Mouse (Mus musculus) left cerebral cortex, postnatal 4 days (tissue): ENCODE measurements at regions not wholly inside any gene's neighbourhood (a gene's known extent, or its start where the extent isn't known, plus 50 kb on each side); places are given as distances from the start of the nearest gene placed in this dataset.

Source experiments
- DNase-seq: peaks from one replicate; pipeline ENCODE4 v3.0.0-alpha.2; 2022
- intact Hi-C: fragments of 180-260 bp; cut with DNase I; formaldehyde crosslinking; loops from one replicate; pipeline ENCODE4 v1.15.1; 2025

DNA sequence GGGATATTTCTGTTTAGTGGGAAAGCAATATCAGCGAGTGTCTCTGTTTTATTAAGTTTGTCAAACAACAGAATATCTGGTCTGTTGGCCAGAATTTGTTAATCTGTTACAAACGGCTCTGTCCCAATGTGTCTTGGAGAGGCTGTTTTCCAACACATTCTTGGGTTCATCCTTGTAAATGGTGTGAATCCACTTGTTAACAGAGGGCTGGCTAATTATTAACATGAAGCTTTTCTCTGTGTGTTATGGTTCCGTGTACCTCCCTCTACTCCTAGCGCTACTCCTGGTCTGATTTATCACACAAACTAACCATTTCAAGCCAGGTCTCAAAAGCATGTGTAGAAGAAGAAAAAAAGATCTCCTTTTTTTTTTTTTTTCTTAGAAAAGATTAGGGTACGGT is 60.4 kb downstream of the Pou3f3 start:
- DNase-seq = no peak
- intact Hi-C loops = no loop called here

DNA sequence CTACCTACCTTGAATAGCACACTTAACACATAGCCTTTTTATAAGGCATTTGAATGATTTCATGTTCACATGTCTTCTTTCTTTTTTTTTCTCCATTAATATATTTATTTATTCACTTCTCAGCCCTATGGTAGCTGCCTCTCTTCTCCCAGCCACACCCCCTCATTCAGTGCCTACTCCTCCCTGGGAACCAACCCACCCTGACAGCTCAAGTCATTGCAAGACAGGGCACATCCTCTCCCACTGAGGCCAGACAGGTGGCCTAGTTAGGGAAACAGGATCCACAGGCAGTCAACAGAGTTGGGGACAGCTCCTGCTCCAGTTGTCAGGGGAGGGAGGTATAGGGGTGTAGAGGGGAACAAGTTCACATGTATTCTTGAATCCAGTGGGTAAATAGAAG is 60.9 kb downstream of the Pou3f3 start:
- intact Hi-C loops = no loop called here
- DNase-seq = no peak

DNA sequence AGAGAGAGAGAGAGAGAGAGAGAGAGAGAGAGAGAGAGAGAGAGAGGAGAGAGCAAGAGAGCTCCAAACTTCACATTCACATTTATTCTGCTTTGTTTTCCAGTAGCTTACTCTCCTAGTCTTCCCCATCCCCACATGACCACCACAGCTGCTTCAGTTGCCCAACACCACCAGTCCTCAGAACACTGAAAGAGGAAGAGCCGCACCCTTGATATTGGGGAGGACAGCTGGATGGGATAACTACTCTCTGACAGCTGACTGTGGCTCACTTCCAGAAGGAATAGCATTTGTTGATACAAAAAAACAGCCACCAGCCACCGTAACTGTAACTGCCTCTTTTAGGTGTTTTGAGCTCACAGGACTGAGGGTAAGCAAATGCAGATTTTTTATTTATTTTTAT is 67.9 kb downstream of the Pou3f3 start:
- no peak for DNase-seq

DNA sequence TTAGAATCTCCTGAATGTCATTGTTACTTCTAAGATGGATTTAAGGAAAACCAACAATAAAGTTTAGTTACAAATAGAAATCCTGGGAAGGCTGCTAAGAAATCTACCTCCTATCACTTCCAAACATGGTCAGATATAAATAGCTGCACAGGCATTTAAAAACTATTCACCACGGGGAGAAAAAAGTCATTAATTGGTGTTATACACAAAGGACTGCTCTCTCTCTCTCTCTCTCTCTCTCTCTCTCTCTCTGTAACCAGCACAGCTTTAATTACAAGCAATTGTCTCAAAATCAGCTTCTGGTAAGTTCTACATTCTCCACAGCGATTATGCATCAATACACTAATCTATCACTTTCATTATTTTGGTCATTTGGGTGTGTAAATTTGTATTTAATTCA is 68.5 kb downstream of the Pou3f3 start:
- no peak for DNase-seq
- intact Hi-C loops = no loop called here

More for the DNA sequence above, 67.9 kb downstream of the Pou3f3 start:
- intact Hi-C loops = no loop called here

DNA sequence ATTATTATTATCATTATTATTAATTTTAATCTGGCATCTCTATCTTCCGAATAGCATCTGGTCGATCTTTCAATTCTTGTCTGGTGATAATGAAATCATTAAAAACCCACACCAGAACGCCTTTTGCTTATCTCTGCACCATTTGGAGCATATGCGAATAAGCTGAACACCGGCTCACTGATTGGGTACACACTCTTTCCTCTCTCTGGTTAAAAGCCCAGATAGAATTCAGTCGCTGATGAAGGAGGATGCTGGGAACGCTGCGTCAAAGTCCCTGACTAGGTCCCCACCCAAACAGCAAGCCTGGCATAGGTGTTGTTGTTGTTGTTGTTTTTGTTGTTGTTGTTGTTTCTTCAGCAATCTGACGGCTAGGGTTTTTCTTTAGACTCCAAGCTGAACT is 74.5 kb downstream of the Pou3f3 start:
- intact Hi-C loops = loop anchor here (10.0 kb wide), 1 partner anchor 1615 kb away; no protein-coding TSS in a partner anchor

DNA sequence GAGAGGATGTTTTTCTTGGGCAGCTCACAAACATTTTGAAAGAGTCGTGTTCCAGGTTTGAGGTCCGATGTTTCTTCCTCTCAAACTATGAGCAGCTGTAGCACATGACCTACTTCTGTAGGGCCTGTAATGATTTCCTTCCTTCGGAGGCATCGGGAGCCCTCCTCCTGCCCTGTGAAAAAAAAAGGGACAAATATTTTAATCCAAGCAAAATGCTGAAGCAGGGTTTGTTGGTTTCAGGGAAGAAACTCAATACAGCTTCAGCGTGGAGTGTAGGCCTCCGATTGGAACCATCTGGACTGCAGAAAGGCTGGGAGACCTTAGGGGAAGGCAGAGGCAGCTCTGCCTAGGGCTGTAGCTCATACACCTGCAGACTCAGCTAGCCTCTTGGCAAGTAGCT is 76.4 kb downstream of the Pou3f3 start:
- no peak for DNase-seq
- intact Hi-C loops = loop anchor here (10.0 kb wide), 1 partner anchor 1617 kb away; no protein-coding TSS in a partner anchor

More for the DNA sequence above, 74.5 kb downstream of the Pou3f3 start:
- no peak for DNase-seq

DNA sequence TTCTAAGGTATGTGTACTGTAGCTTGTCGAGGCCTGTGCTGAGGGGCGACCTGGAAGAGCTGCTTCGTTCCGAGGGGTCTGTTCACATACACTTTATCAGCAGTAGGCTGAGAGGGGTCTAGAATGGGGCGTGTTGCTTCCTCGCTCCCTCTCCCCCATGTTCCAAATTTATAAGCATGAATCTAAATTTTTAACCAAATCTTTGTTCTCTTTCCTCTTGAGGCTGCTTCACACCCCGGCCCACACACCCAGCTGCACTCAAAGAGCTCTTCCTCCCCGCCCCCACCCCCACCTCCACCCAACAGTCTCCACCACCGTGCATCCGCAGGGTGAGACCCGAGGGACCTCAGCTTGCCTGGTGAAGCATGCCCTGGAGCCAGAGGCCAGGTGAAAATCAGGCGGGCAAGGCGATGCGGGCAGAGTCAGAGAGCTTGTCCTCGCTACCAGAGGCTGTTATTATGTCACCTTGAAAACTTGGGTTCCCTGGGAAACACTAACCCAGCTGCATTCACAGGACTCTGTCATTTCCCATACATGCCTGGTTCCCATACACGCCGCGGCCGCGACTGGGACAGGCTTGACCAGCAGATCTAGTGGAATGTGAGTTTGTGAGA is 77.1 kb upstream of the Mrps9 start:
- DNase-seq = no peak

DNA sequence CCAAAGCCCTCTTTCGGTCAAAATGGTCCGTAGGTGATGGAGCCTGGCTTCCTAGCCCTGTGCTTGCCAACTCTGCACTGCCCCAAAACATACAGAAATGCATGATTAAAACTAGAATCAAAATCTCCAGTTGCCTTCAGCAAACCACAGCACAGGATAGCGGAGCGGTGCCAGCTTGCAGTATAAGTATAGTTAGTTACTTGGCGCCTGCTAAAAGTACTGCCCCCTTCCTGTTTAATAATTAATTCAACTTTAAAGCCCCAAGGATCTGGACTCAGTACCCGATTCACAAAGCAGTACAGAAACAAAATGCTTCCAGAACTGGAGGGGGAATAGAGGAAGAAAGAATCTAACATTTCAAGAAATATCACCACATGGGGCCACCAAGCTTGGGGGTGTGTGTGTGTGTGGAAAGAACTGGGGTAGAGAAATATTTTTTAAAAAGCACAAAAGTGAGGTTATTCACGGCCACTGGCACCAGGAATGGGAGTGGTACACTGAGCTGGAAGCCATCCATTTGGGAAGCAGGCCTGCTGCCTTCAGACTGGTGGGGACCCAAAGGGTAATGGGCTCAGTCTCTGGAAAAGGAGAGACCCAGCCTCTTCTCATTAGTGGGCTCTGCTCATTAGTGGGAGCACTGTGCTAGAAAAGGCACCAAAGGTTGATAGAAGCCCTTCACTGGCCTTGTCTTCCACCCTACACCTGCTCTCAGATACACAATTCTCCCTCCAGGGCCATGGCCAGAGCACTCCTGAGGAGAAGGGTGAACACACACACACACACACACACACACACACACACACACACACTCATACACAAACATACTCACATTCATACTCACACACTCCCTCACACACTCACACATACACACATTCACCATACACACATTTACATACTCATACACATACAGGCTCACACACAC is 75.8 kb upstream of the Mrps9 start:
- intact Hi-C loops = loop anchor here (10.0 kb wide), 1 partner anchor 1620 kb away; no protein-coding TSS in a partner anchor
- DNase-seq = no peak

More for the DNA sequence above, 77.1 kb upstream of the Mrps9 start:
- intact Hi-C loops = loop anchor here (10.0 kb wide), 1 partner anchor 1619 kb away; no protein-coding TSS in a partner anchor

DNA sequence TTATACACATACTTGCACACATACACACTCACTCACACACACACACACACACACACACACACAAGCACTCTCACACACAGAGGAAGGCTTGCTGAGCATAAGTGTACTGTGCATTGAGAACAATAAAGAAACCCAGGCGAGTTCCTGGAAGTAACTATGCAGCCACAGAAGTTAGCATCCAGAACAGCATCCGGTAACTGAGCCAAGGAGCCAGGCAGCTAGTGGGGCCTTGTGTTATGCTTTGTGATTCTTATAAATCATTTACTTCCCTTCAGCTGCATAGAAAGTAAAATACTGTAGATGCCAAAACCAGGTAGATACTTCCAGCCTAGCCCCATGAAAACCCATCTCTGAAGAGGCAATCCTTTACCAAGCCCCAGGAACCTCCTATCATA is 75.1 kb upstream of the Mrps9 start:
- intact Hi-C loops = loop anchor here (10.0 kb wide), 1 partner anchor 1621 kb away; no protein-coding TSS in a partner anchor
- no peak for DNase-seq

DNA sequence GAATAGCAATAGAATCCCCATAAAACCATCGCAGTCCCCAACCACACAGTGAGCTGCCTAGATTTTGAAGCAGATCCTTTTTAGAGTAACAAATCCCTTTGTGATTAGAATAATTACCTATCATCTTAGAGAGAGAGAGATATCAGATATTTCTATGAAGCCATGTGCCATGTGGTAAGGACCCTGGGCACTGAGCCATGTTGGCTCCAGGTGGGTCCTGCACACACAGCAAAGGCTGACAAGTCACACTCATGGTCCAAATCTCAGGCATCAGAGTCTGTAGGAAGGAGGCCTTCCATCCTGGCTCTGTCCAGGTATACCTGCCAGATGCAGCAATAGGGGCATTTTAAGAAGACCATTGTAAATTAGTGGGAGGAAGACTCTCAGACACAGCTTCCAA is 73.6 kb upstream of the Mrps9 start:
- intact Hi-C loops = loop anchor here (10.0 kb wide), 1 partner anchor 1623 kb away; no protein-coding TSS in a partner anchor
- peak; percentile 31 for DNase-seq

DNA sequence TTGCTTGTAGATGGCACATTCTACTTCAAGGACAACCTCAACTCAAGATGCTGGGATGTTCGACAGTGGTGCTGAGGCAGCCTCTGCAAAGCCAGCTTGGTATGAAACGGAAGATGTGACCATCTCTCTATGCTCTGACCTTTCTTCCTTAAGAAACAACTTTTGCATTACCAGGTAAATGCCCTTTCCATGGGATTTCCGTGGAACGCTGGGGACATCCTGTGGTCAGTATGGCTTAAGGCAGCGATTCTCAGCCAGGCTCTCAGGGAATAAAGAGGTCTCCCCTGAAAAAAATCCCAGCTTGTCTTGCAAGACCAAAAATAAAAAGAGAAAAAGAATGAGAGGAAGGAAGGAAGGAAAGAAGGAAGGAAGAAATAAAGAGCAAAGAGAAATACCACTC is 71.3 kb upstream of the Mrps9 start:
- peak; percentile 66 for DNase-seq
- intact Hi-C loops = loop anchor here (10.0 kb wide), 1 partner anchor 1625 kb away; no protein-coding TSS in a partner anchor

DNA sequence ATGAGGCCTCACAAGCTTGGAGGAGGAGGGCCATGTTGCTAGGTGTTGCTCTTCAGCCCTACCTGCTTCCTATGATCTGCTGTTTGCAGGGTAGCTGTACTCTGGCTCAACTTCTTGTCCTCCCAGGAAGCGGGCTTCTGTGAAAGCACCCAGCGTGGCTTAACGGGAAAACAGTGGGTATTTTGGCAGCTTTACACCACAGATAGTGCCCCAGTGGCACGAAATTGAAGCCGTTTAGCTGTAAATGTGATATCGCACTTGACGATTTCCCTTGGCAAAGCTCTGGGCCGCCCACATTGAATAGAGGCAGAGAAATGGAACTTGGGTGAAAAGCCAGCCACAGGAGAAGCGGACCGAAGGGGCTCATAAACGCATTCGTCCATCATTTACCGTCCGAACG is 70.8 kb upstream of the Mrps9 start:
- intact Hi-C loops = no loop called here
- DNase-seq = no peak

DNA sequence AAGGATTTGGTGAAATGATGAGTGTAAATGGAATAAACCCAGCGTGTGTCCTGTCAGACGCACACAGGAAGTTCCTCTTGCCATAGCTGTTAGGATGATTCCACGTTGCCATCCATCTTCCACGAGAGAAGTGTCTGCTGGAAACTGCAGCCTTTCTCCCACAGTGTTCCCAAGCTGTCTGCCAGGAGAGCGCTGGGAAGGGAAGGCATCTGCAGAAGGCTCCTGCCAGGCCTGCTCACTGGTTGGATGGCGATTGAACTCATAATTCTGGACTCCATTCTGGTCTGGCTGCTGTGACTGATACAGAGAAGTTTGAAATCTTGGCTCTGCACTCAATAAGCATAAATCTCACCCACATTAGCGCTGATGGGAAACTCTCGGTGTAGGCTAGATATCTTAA is 69.5 kb upstream of the Mrps9 start:
- intact Hi-C loops = no loop called here
- DNase-seq = peak; percentile 47

DNA sequence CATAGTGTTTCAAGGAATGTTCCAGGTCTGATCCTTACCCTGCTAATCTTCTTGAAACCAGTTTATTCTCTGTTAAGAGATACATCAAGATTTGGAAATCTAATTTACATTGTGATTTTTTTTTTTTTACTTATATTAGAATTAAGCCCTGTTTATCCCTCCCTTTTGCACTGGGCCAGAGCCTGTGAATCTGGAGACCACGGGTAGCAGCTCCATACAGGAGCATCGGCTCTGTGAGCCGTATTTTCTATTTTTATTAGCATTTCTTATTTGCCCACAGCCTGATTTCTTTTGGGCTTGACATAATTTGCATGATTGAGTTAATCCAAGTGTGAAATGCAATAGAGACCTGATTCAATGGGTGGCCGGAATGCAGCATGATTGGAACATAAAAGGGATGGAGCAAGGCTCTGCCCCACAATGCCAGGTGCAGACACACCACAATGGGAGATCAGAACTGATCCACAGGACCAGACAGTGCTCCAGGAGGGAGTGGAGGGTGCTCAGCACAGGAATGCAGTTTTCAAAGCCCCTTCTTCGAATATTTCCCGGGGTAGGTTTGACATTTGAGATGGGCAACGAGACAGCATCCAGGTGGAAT is 67.9 kb upstream of the Mrps9 start:
- intact Hi-C loops = no loop called here
- no peak for DNase-seq

DNA sequence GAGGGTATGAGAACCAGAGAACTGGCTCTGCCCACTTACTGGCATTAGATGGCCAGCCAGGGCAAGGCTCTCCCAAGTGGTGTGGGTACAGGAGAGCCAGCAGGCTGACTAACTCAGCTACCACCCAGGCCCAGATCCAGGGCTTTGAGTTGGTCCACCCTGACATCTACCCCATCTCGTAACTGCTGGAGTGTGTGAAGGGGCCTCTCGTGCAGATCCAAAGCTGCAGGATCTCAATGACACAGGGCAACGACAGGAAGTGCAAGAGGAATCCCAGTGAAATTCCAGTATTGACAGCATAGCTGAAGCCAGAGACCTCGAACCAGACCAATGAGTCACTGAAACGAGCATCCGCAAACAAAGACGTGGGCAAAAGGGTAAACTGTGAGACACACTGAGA is 63.8 kb upstream of the Mrps9 start:
- intact Hi-C loops = no loop called here
- no peak for DNase-seq

DNA sequence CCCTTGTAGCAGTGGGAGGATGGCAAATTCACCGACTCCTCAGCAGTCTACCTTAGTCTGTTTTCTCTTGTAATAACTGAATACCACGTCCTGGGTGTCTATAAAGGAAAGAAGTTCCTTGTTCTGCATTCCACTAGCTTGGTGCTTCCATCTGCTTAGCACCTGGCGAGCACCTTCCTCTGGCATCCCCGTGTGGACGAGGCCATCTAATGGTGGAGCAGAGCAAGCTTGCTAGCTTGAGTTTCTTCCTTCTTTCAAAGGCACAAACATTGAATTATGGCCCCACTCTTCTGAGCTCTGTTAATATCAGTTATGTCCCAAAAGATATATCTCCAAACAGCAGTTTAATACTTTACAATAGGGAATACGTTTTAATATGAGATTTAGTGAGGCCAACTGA is 62.6 kb upstream of the Mrps9 start:
- intact Hi-C loops = no loop called here
- DNase-seq = no peak
